In genomic region chr3:89419981-89420380, GRCm38 (mm10) we compare ENCODE assay signal across 9 mouse cellular contexts. TPM values are rescaled to one million over a fixed set of nuclear protein-coding genes. Genes with fewer than 3 reads are reported as not detected.
DNase-seq lines count a peak whose midpoint lies in the region; ATAC-seq and TF ChIP-seq lines count a peak whose summit lies in the region.
"Had no signal": no experiment of that assay in that cellular context is flagged by ENCODE, and none has a peak within 500 bp of the region (broad histone marks: within the 10 kb centered on the region; RNA-seq: fewer than 3 reads in every experiment).

No protein-coding gene starts in this region.

- peak overlapping the region; percentile 72 for H3K9ac ChIP-seq in heart, embryonic 15.5 days
- H3K9ac ChIP-seq in intestine, embryonic 14.5 days (ENCODE audit: low read length), result peak overlapping the region; percentile 65
- peak overlapping the region; percentile 71; the same call in 1 of the 2 replicates for H3K9ac ChIP-seq in midbrain, embryonic 12.5 days (replicated peaks)

- H3K9me3 ChIP-seq in heart, embryonic 15.5 days (replicated peaks), result no peaks in the 10 kb centered on the region
- H3K9me3 ChIP-seq in intestine, embryonic 14.5 days (ENCODE audit: control insufficient read depth, low read length), result no peaks in the 10 kb centered on the region
- no peaks in the 10 kb centered on the region for H3K9me3 ChIP-seq in midbrain, embryonic 12.5 days

- ATAC-seq in heart, embryonic 15.5 days (replicated peaks; ENCODE audit: insufficient number of reproducible peaks, insufficient read depth, low FRiP score, low read depth), result no peak
- no peak for ATAC-seq in intestine, embryonic 14.5 days (replicated peaks; ENCODE audit: low FRiP score, low TSS enrichment, low read depth)
- ATAC-seq in midbrain, embryonic 12.5 days (ENCODE audit: low FRiP score, low read depth), result no peak
- ATAC-seq in megakaryocyte progenitor cell, adult 5-6 weeks (replicated peaks; ENCODE audit: poor library complexity), result no peak
- ATAC-seq: Patski had no signal

- peak overlapping the region; percentile 99 for H3K27ac ChIP-seq in heart, embryonic 15.5 days
- peak overlapping the region; percentile 88 for H3K27ac ChIP-seq in bone marrow, adult 2 months (ENCODE audit: control insufficient read depth, insufficient read depth, low read depth, low read length, poor library complexity)
- H3K27ac ChIP-seq in intestine, embryonic 14.5 days (ENCODE audit: low read depth), result peak overlapping the region; percentile 98
- peak overlapping the region; percentile 87; the same call in 1 of the 2 replicates for H3K27ac ChIP-seq in midbrain, embryonic 12.5 days (replicated peaks)

- TF ChIP-seq POLR2A in bone marrow, adult 2 months (IDR thresholded peaks at IDR 0.05; ENCODE audit: borderline replicate concordance, control insufficient read depth, low read depth, low read length), result no peak

- no peak for TF ChIP-seq CTCF in bone marrow, adult 2 months (IDR thresholded peaks at IDR 0.05; ENCODE audit: control insufficient read depth, insufficient read depth, low read length)

- H3K27me3 ChIP-seq in heart, embryonic 15.5 days, result no peaks in the 10 kb centered on the region
- no peaks in the 10 kb centered on the region for H3K27me3 ChIP-seq in intestine, embryonic 14.5 days (replicated peaks; ENCODE audit: control insufficient read depth, insufficient read depth, low read length)
- no peaks in the 10 kb centered on the region for H3K27me3 ChIP-seq in midbrain, embryonic 12.5 days
- H3K27me3 ChIP-seq: Patski had no signal

- peak overlapping the region; percentile 70 for H3K4me3 ChIP-seq in heart, embryonic 15.5 days
- H3K4me3 ChIP-seq in bone marrow, adult 2 months (replicated peaks; ENCODE audit: control insufficient read depth, low read depth, low read length), result peak overlapping the region; percentile 90
- peak overlapping the region; percentile 84 for H3K4me3 ChIP-seq in intestine, embryonic 14.5 days (ENCODE audit: low read depth, low read length)
- H3K4me3 ChIP-seq in midbrain, embryonic 12.5 days, result peak overlapping the region; percentile 65

- H3K4me1 ChIP-seq in heart, embryonic 15.5 days (replicated peaks), result peaks cover 50% of the 10 kb centered on the region
- peaks cover 5% of the 10 kb centered on the region; the same call in 1 of the 2 replicates for H3K4me1 ChIP-seq in bone marrow, adult 2 months (ENCODE audit: control insufficient read depth, insufficient read depth, low read length)
- peaks cover 44% of the 10 kb centered on the region for H3K4me1 ChIP-seq in intestine, embryonic 14.5 days (replicated peaks; ENCODE audit: control insufficient read depth, insufficient read depth, low read length)
- H3K4me1 ChIP-seq in midbrain, embryonic 12.5 days, result peaks cover 42% of the 10 kb centered on the region

- no peak for DNase-seq in heart, adult 8-10 months (ENCODE audit: low spot score)
- no peak for DNase-seq in intestine, embryonic 14.5 days (ENCODE audit: low spot score)
- DNase-seq in urinary bladder, postnatal 14 days (ENCODE audit: low spot score), result no peak
- no peak for DNase-seq in frontal cortex, postnatal 14 days (ENCODE audit: low spot score in 2 of 2)

- H3K4me2 ChIP-seq in heart, embryonic 15.5 days, result peak overlapping the region; percentile 71
- H3K4me2 ChIP-seq in intestine, embryonic 14.5 days (ENCODE audit: low read length), result peak overlapping the region; percentile 98
- peak overlapping the region; percentile 94 for H3K4me2 ChIP-seq in midbrain, embryonic 12.5 days (replicated peaks)

- 18% methylated on average over 3 of the region's 3 CpGs for WGBS in heart, embryonic 15.5 days
- WGBS in bone marrow, adult 2 months, result 35% methylated on average over 3 of the region's 3 CpGs
- 23% methylated on average over 3 of the region's 3 CpGs for WGBS in intestine, embryonic 14.5 days
- 42% methylated on average over 3 of the region's 3 CpGs for WGBS in midbrain, embryonic 12.5 days

- peaks cover 33% of the 10 kb centered on the region for H3K36me3 ChIP-seq in heart, embryonic 15.5 days
- H3K36me3 ChIP-seq in intestine, embryonic 14.5 days (ENCODE audit: control insufficient read depth, insufficient read depth, low read length), result peaks cover 27% of the 10 kb centered on the region
- peaks cover 21% of the 10 kb centered on the region for H3K36me3 ChIP-seq in midbrain, embryonic 12.5 days

RNA-seq across cellular contexts. Expression of gene Shc1, which starts 1.7 kb away (rescaled TPM):
- polyA plus RNA-seq in heart, embryonic 15.5 days (2015; fragmentation: Nextera tagmentation; extraction: Ambion mirVana), result 60.6 and 79.9 TPM in 2 replicates
- total RNA-seq in heart, adult 8-10 months (2022), result 10 to 100 TPM; 33.3 to 37.7 (median 36.5) TPM
- 41.6 and 65.2 TPM in 2 replicates for polyA plus RNA-seq in bone marrow, adult 2 months (2011; ENCODE audit: insufficient read depth, insufficient read length, low replicate concordance, missing spikeins)
- polyA plus RNA-seq in intestine, embryonic 14.5 days (2014; fragmentation: Nextera tagmentation; extraction: Ambion mirVana), result 65.1 and 71.4 TPM in 2 replicates
- polyA plus RNA-seq in midbrain, embryonic 12.5 days (2016; fragmentation: Nextera tagmentation; extraction: Ambion mirVana), result 33.0 and 43.5 TPM in 2 replicates
- total RNA-seq in megakaryocyte progenitor cell, adult 5-6 weeks (2015), result 41.4 and 42.8 TPM in 2 replicates
- 49.6 and 52.8 TPM in 2 replicates for total RNA-seq in megakaryocyte progenitor cell, adult 5-6 weeks (2017)

RNA-seq across cellular contexts. Expression of gene Cks1b, which starts 1.8 kb away (rescaled TPM):
- 266 and 291 TPM in 2 replicates for polyA plus RNA-seq in heart, embryonic 15.5 days (2015; fragmentation: Nextera tagmentation; extraction: Ambion mirVana)
- total RNA-seq in heart, adult 8-10 months (2022), result 1 to 10 TPM; 3.8 to 5.4 (median 4.2) TPM
- 126 and 145 TPM in 2 replicates for polyA plus RNA-seq in bone marrow, adult 2 months (2011; ENCODE audit: insufficient read depth, insufficient read length, low replicate concordance, missing spikeins)
- 510 and 525 TPM in 2 replicates for polyA plus RNA-seq in intestine, embryonic 14.5 days (2014; fragmentation: Nextera tagmentation; extraction: Ambion mirVana)
- 291 and 306 TPM in 2 replicates for polyA plus RNA-seq in midbrain, embryonic 12.5 days (2016; fragmentation: Nextera tagmentation; extraction: Ambion mirVana)
- 268 TPM in 2 replicates for total RNA-seq in megakaryocyte progenitor cell, adult 5-6 weeks (2015)
- total RNA-seq in megakaryocyte progenitor cell, adult 5-6 weeks (2017), result 171 and 192 TPM in 2 replicates

RNA-seq across cellular contexts. Expression of gene Flad1, which starts 8.3 kb away (rescaled TPM):
- 34.0 and 35.1 TPM in 2 replicates for polyA plus RNA-seq in heart, embryonic 15.5 days (2015; fragmentation: Nextera tagmentation; extraction: Ambion mirVana)
- total RNA-seq in heart, adult 8-10 months (2022), result 10 to 100 TPM; 55.5 to 71.8 (median 67.9) TPM
- 9.7 and 17.6 TPM in 2 replicates for polyA plus RNA-seq in bone marrow, adult 2 months (2011; ENCODE audit: insufficient read depth, insufficient read length, low replicate concordance, missing spikeins)
- 28.3 and 28.7 TPM in 2 replicates for polyA plus RNA-seq in intestine, embryonic 14.5 days (2014; fragmentation: Nextera tagmentation; extraction: Ambion mirVana)
- 34.4 and 34.7 TPM in 2 replicates for polyA plus RNA-seq in midbrain, embryonic 12.5 days (2016; fragmentation: Nextera tagmentation; extraction: Ambion mirVana)
- 9.4 and 11.3 TPM in 2 replicates for total RNA-seq in megakaryocyte progenitor cell, adult 5-6 weeks (2015)
- total RNA-seq in megakaryocyte progenitor cell, adult 5-6 weeks (2017), result 12.5 and 18.7 TPM in 2 replicates

RNA-seq across cellular contexts. Expression of gene Pygo2, which starts 10.0 kb away (rescaled TPM):
- polyA plus RNA-seq in heart, embryonic 15.5 days (2015; fragmentation: Nextera tagmentation; extraction: Ambion mirVana), result 21.1 and 28.1 TPM in 2 replicates
- total RNA-seq in heart, adult 8-10 months (2022), result 10 to 100 TPM; 13.3 to 17.9 (median 14.9) TPM
- polyA plus RNA-seq in bone marrow, adult 2 months (2011; ENCODE audit: insufficient read depth, insufficient read length, low replicate concordance, missing spikeins), result 29.7 and 45.4 TPM in 2 replicates
- 40.8 and 45.5 TPM in 2 replicates for polyA plus RNA-seq in intestine, embryonic 14.5 days (2014; fragmentation: Nextera tagmentation; extraction: Ambion mirVana)
- polyA plus RNA-seq in midbrain, embryonic 12.5 days (2016; fragmentation: Nextera tagmentation; extraction: Ambion mirVana), result 52.5 and 58.3 TPM in 2 replicates
- total RNA-seq in megakaryocyte progenitor cell, adult 5-6 weeks (2015), result 18.9 and 25.2 TPM in 2 replicates
- 11.8 and 12.8 TPM in 2 replicates for total RNA-seq in megakaryocyte progenitor cell, adult 5-6 weeks (2017)

RNA-seq across cellular contexts. Expression of gene Pbxip1, which starts 16.5 kb away (rescaled TPM):
- polyA plus RNA-seq in heart, embryonic 15.5 days (2015; fragmentation: Nextera tagmentation; extraction: Ambion mirVana), result 62.4 and 64.7 TPM in 2 replicates
- 10 to 100 TPM; 67.8 to 74.7 (median 71.2) TPM for total RNA-seq in heart, adult 8-10 months (2022)
- polyA plus RNA-seq in bone marrow, adult 2 months (2011; ENCODE audit: insufficient read depth, insufficient read length, low replicate concordance, missing spikeins), result 23.6 and 60.5 TPM in 2 replicates
- 18.8 and 20.3 TPM in 2 replicates for polyA plus RNA-seq in intestine, embryonic 14.5 days (2014; fragmentation: Nextera tagmentation; extraction: Ambion mirVana)
- polyA plus RNA-seq in midbrain, embryonic 12.5 days (2016; fragmentation: Nextera tagmentation; extraction: Ambion mirVana), result 16.1 and 17.9 TPM in 2 replicates
- 5.2 and 6.1 TPM in 2 replicates for total RNA-seq in megakaryocyte progenitor cell, adult 5-6 weeks (2015)
- total RNA-seq in megakaryocyte progenitor cell, adult 5-6 weeks (2017), result 13.4 and 15.0 TPM in 2 replicates
